Mouse (Mus musculus) gonadal fat pad, adult 2 months (tissue): ENCODE results near the gene AI464131. TPM values are rescaled to one million over a fixed set of nuclear protein-coding genes. Genes with fewer than 3 reads are reported as not detected.

Source experiments
- DNase-seq: peaks from one replicate; pipeline ENCODE4 v3.0.0-alpha.2; 2012; ENCODE audit warnings: low read depth
- polyA plus RNA-seq: library from polyadenylated mRNA; depleted of rRNA; stranded (reverse); fragments of >200 nt; gene quantifications from 2 replicates; pipeline ENCODE4 v1.2.3, GENCODE M21; 2012

Gene AI464131
- polyA plus RNA-seq, 1 experiment = 16.2 TPM

- no peak for DNase-seq
These were observed 2.3 kb upstream of the AI464131 start for GRCm38 (mm10) chr4:41505131-41505551.

- no peak for DNase-seq
These were observed 1.4 kb upstream of the AI464131 start for GRCm38 (mm10) chr4:41504325-41504724.

- DNase-seq = no peak
These were observed 520 bp downstream of the AI464131 start for GRCm38 (mm10) chr4:41502171-41502940.

GRCm38 (mm10) chr4:41500787-41501186 lies 2.1 kb downstream of the AI464131 start:
- DNase-seq = no peak

GRCm38 (mm10) chr4:41499619-41500018 lies 3.3 kb downstream of the AI464131 start:
- DNase-seq = no peak

GRCm38 (mm10) chr4:41498921-41499391 lies 3.9 kb downstream of the AI464131 start:
- DNase-seq = no peak

- no peak for DNase-seq
These were observed 4.7 kb downstream of the AI464131 start for GRCm38 (mm10) chr4:41497995-41498845.

- DNase-seq = no peak
These were observed 5.3 kb downstream of the AI464131 start for GRCm38 (mm10) chr4:41497579-41497978.

GRCm38 (mm10) chr4:41497046-41497445 lies 5.8 kb downstream of the AI464131 start:
- DNase-seq = no peak

- DNase-seq = no peak
These were observed 7.0 kb downstream of the AI464131 start for GRCm38 (mm10) chr4:41495850-41496249.

GRCm38 (mm10) chr4:41495076-41495475 lies 7.8 kb downstream of the AI464131 start:
- no peak for DNase-seq

GRCm38 (mm10) chr4:41494378-41494777 lies 8.5 kb downstream of the AI464131 start:
- no peak for DNase-seq

- DNase-seq = no peak
These were observed 9.3 kb downstream of the AI464131 start for GRCm38 (mm10) chr4:41493464-41494116.

- no peak for DNase-seq
These were observed 9.9 kb downstream of the AI464131 start for GRCm38 (mm10) chr4:41492951-41493350.

- DNase-seq = no peak
These were observed 21.3 kb downstream of the AI464131 start for GRCm38 (mm10) chr4:41481601-41482017.

- no peak for DNase-seq
These were observed 22.6 kb downstream of the AI464131 start for GRCm38 (mm10) chr4:41480254-41480653.

- no peak for DNase-seq
These were observed 23.4 kb downstream of the AI464131 start for GRCm38 (mm10) chr4:41479456-41479804.

GRCm38 (mm10) chr4:41478751-41479455 lies 24.0 kb downstream of the AI464131 start:
- DNase-seq = no peak

- no peak for DNase-seq
These were observed 25.2 kb downstream of the AI464131 start for GRCm38 (mm10) chr4:41477648-41478160.

- DNase-seq = no peak
These were observed 31.5 kb downstream of the AI464131 start for GRCm38 (mm10) chr4:41471384-41471689.

GRCm38 (mm10) chr4:41470684-41471383 lies 32.0 kb downstream of the AI464131 start:
- DNase-seq = no peak
